Mouse (Mus musculus) stomach, embryonic 16.5 days (tissue): ENCODE measurements around the gene Myo19. TPM values are rescaled to one million over a fixed set of nuclear protein-coding genes. Genes with fewer than 3 reads are reported as not detected.

Source experiments
- ATAC-seq: fragments of 200-750 bp; cut with Nextera tagmentation; 2 replicates; pipeline ENCODE4 v1.8.0; 2017; ENCODE audit warnings: moderate number of reproducible peaks, moderate TSS enrichment; ENCODE audit not compliant: insufficient read depth, low FRiP score
- H3K27ac ChIP-seq: fragments of 300-500 bp; sonication (generic); 2 replicates; pipeline ENCODE4 v1.5.1; 2014; ENCODE audit warnings: low read length
- H3K27me3 ChIP-seq: fragments of 300-500 bp; sonication (generic); 2 replicates; pipeline ENCODE4 v1.6.1; 2014; ENCODE audit warnings: low read length, control low read depth, mixed read lengths; ENCODE audit not compliant: control insufficient read depth, insufficient read depth
- H3K36me3 ChIP-seq: fragments of 300-500 bp; sonication (generic); 2 replicates; pipeline ENCODE4 v1.6.1; 2014; ENCODE audit warnings: low read length; ENCODE audit not compliant: control insufficient read depth, insufficient read depth
- H3K4me1 ChIP-seq: fragments of 300-500 bp; sonication (generic); 2 replicates; pipeline ENCODE4 v1.6.1; 2014; ENCODE audit warnings: low read length, control low read depth, mixed read lengths; ENCODE audit not compliant: control insufficient read depth, insufficient read depth
- H3K4me2 ChIP-seq: fragments of 300-500 bp; sonication (generic); 2 replicates; pipeline ENCODE4 v1.6.1; 2014; ENCODE audit warnings: low read depth, low read length, mixed read lengths
- H3K4me3 ChIP-seq: fragments of 300-500 bp; sonication (generic); replicated peaks from 2 replicates; pipeline ENCODE4 v1.5.1; 2014; ENCODE audit warnings: mild to moderate bottlenecking, low read length
- H3K9ac ChIP-seq: fragments of 300-500 bp; sonication (generic); 2 replicates; pipeline ENCODE4 v1.6.1; 2014; ENCODE audit warnings: low read length
- H3K9me3 ChIP-seq: fragments of 300-500 bp; sonication (generic); replicated peaks from 2 replicates; pipeline ENCODE4 v1.6.1; 2016; ENCODE audit warnings: low read length, control low read depth; ENCODE audit not compliant: control insufficient read depth
- WGBS: fragments of 180-500 bp; shearing (Covaris S2); extraction: QIAGEN DNeasy Blood & Tissue Kit; methylation state at CpG from one replicate; pipeline ENCODE4 v1.1.7; 2014; 5-methylcytosine and 5-hydroxymethylcytosine counted together
- polyA plus RNA-seq: library from polyadenylated mRNA; unstranded; fragments of >200 nt; fragmentation: Nextera tagmentation; extraction: Ambion mirVana; gene quantifications from 2 replicates; pipeline ENCODE4 v1.2.1, GENCODE M21; 2015

Myo19 gene
- polyA plus RNA-seq, 1 experiment from 2014 or later = 7.7 TPM

DNA sequence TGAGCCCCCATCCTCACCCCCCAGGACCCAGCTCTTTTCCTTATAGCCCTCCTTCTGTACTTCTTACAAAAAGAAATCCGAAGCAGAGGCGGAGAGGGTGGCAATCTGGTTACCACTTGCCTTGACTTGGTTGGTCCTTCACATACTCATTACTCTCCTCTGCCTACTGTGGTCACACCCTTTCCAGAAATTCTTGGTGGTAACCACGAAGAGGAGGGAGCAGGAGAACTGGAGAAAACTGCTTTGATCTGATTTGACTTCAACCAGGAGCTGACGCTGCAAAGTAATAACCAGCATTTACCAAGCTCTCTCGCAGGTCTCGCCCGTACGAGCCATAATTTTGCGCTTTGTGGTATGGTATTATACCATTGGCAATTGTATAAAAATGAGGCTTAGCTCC, 1.0 kb downstream of the Myo19 start:
- Histone ChIP-seq H3K4me2 (peak overlapping the region; percentile 97), H3K4me3 (peak overlapping the region; percentile 92), H3K27ac (peak overlapping the region; percentile 96), H3K9me3 (no peaks in the 10 kb centered on the region), H3K36me3 (no peaks in the 10 kb centered on the region), H3K9ac (peak overlapping the region; percentile 89), H3K4me1 (peaks cover 9% of the 10 kb centered on the region), H3K27me3 (no peaks in the 10 kb centered on the region)
- ATAC-seq = no peak
- 46% methylated on average over 9 of the region's 9 CpGs for WGBS

DNA sequence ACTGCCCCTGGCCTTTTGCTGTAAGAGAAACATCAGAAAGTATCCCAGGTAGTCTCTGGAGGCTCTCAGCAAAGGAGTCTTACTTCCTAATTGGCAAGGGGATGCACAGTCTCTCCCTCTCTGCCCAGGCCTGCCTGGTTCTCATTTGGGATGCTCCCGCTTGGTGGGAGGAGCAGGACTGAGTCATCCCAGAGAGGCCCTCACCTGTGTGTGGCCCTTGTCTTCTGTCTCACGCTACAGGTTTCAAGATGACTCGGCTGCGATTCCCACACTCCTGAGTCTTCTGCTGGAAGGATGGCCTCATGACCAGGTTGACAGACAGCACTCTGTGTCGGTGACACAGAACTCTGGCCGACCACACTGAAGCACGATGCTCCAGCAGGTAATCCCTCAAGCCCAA, 2.4 kb downstream of the Myo19 start:
- H3K4me2 ChIP-seq = no peak overlapping the region
- no peak overlapping the region for H3K4me3 ChIP-seq
- H3K36me3 ChIP-seq = no peaks in the 10 kb centered on the region
- 87% methylated on average over 7 of the region's 7 CpGs for WGBS
- H3K4me1 ChIP-seq = peaks cover 9% of the 10 kb centered on the region
- no peaks in the 10 kb centered on the region for H3K9me3 ChIP-seq
- no peak overlapping the region for H3K9ac ChIP-seq
- H3K27me3 ChIP-seq = no peaks in the 10 kb centered on the region
- H3K27ac ChIP-seq = no peak overlapping the region
- no peak for ATAC-seq

DNA sequence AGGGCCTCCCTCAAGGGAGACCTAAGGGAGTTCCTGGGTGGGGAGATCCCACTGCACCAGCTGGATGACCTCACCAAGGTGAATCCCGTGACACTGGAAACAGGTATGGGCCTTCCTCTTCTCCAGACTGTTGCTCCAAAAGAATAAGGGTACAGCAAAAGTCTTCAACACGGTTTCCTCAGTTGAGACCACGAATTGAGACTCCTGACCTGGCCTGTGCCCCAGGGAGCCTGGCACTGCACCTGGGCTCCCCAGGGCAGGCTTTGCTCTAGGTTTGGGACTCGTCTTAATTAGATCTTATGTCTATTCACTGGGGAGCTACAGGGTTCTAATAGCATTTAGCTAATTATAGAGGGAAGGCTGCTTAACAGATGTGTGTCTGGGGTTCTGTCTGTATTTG, 5.3 kb downstream of the Myo19 start:
- H3K9ac ChIP-seq = no peak overlapping the region
- 0 out of 2 replicates have a peak, but pooled peaks cover 4% of the 10 kb centered on the region for H3K4me1 ChIP-seq
- peaks cover 12% of the 10 kb centered on the region for H3K36me3 ChIP-seq
- no peak overlapping the region for H3K4me2 ChIP-seq
- H3K4me3 ChIP-seq = no peak overlapping the region
- no peaks in the 10 kb centered on the region for H3K27me3 ChIP-seq
- H3K9me3 ChIP-seq = no peaks in the 10 kb centered on the region
- H3K27ac ChIP-seq = no peak overlapping the region
- 80% methylated on average over 4 of the region's 4 CpGs for WGBS
- no peak for ATAC-seq

DNA sequence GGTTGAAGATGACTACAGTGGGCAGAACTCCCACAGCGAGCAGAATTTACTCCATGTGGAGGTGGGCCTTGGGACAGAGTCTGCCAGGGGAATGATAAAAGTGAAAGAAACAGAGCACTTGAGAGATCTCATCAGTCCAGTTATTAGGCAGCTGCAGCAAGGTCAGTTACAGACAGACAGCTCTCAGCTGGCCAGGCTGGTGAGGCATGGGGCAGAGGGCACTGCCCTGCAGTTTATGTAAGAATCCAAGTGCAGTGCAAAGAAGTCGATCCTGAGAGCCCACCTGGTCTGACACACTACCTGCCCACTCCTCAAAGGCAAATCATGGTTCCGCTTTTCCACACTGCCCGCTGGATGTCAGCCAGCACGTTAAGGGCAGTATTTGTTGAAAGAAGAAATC, 6.3 kb downstream of the Myo19 start:
- Histone ChIP-seq H3K27me3 (no peaks in the 10 kb centered on the region), H3K36me3 (peaks cover 12% of the 10 kb centered on the region), H3K9ac (no peak overlapping the region), H3K27ac (no peak overlapping the region), H3K4me3 (no peak overlapping the region), H3K4me2 (no peak overlapping the region), H3K4me1 (0 out of 2 replicates have a peak, but pooled peaks cover 2% of the 10 kb centered on the region), H3K9me3 (no peaks in the 10 kb centered on the region)
- WGBS = 85% methylated on average over 5 of the region's 5 CpGs
- no peak for ATAC-seq

DNA sequence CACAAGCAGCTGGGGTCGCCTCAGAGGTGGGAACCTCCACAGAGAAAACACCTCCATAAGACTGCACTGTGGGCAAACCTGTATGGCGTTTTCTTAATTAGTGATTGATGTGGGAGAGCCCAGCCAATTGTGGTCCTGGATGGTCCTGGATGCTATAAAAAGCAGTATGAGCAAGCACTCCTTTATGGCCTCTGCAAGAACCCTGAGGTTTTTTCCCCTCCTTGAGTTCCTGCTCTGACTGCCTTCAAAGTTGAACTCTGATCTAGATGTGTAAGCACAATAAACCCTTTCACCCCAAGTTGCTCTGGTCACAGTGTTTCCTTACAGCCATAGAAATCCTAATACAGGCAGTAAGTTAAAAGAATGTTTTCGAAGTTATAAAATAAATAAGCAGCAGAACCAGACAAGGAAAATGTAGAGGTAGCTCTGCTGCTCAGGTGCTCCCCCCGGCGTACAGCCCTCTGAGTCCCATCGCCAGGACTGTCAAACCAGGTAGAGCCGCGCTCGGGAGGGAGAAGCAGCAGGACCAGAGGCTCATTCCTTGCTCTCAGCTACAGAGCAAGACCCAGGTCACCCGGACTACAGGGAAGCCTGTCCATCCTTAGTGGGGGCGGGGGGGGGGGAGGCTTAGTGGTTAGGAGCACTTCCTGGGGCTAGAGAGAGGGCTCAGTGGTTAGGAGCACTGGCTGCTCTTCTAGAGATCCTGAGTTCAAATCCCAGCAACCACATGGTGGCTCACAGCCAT, 7.0 kb downstream of the Myo19 start:
- WGBS = 83% methylated on average over 11 of the region's 11 CpGs
- no peak overlapping the region for H3K9ac ChIP-seq
- no peak overlapping the region for H3K4me2 ChIP-seq
- no peak overlapping the region for H3K4me3 ChIP-seq
- no peak overlapping the region for H3K27ac ChIP-seq
- H3K36me3 ChIP-seq = peaks cover 12% of the 10 kb centered on the region
- no peaks in the 10 kb centered on the region for H3K27me3 ChIP-seq
- H3K9me3 ChIP-seq = no peaks in the 10 kb centered on the region
- no peak for ATAC-seq
- no peaks in the 10 kb centered on the region for H3K4me1 ChIP-seq

DNA sequence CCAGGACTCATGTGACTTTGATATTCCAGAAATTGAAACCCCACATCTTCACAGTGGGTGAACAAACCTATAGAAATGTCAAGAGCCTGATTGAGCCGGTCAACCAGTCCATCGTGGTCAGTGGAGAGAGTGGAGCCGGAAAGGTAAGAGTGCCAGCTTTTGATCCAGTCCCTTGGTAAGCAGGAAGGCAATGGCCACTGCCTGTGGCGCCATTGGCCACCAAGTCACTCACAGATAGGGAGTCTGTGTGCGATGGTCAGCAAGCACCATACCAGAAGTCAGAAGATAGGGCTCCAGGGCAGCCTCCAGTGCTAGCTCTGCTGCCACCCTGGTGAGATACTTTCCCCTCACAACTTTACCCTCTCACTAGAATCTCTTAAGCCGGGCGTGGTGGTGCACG, 8.1 kb downstream of the Myo19 start:
- WGBS = 96% methylated on average over 8 of the region's 8 CpGs
- no peaks in the 10 kb centered on the region for H3K4me1 ChIP-seq
- H3K9me3 ChIP-seq = no peaks in the 10 kb centered on the region
- peaks cover 12% of the 10 kb centered on the region for H3K36me3 ChIP-seq
- H3K27ac ChIP-seq = no peak overlapping the region
- no peaks in the 10 kb centered on the region for H3K27me3 ChIP-seq
- H3K9ac ChIP-seq = no peak overlapping the region
- no peak overlapping the region for H3K4me3 ChIP-seq
- no peak for ATAC-seq
- H3K4me2 ChIP-seq = no peak overlapping the region

DNA sequence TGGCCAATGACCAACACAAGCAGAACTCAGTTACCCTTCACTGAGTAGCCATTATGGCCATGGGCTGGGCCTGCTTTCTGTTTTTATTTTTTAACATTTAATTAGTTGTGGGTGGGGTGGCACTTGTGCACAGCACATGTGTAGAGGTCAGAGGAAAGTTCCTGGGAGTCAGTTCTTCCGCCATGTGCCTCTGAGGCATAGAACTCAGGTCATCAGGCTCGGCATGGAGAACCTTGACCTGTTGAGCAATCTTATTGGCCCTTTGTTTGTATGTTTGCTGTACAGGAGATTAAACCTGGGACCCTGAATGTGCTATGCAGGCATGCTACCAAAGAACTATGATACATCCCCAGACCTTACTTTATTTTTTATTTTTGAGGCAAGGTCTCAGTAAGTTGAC, 9.5 kb downstream of the Myo19 start:
- ATAC-seq = no peak
- Histone ChIP-seq H3K27me3 (no peaks in the 10 kb centered on the region), H3K4me2 (no peak overlapping the region), H3K36me3 (peaks cover 12% of the 10 kb centered on the region), H3K27ac (no peak overlapping the region), H3K4me3 (no peak overlapping the region), H3K9me3 (no peaks in the 10 kb centered on the region), H3K4me1 (no peaks in the 10 kb centered on the region), H3K9ac (no peak overlapping the region)
- 86% methylated on average over 2 of the region's 2 CpGs for WGBS

DNA sequence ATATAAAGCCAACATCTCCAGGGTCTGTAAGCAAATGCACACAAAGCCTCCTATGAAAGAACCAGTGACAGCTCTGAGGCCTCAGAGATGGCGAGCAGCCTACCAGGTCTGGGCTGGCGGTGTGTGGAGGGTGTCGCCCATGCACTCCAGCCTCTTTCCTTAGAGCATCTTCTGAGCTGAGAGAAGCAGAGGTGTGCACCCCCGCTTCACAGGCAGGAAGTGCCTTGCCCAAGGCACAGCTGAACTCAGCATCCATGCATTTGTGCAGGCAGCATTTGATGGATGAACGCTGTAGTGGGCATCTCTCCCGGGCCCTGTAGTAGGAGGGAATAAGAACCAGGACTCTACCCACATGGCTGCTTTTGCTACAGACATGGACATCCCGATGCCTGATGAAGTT, 11.8 kb downstream of the Myo19 start:
- 91% methylated on average over 7 of the region's 7 CpGs for WGBS

DNA sequence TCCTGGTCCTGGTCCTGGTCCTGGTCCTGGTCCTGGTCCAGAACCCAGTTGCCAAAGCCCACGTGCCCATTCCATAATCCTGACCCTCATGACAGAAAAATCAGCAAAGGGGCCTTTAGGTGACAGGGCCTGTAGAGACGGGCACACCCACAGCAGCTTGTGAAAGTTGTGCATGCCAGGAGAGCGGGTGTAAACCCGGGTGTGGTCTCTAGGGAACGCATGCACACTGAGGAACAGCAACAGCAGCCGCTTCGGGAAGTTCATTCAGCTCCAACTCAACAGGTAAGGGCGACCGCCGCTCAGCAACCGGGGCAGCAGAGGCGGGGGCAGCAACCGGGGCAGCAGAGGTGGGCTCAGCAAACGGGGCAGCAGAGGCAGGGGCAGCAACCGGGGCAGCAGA, 13.2 kb downstream of the Myo19 start:
- Histone ChIP-seq H3K27me3 (no peaks in the 10 kb centered on the region), H3K9ac (no peak overlapping the region), H3K9me3 (no peaks in the 10 kb centered on the region), H3K27ac (no peak overlapping the region), H3K36me3 (peaks cover 15% of the 10 kb centered on the region), H3K4me2 (no peak overlapping the region), H3K4me1 (no peaks in the 10 kb centered on the region), H3K4me3 (no peak overlapping the region)
- no peak for ATAC-seq
- 85% methylated on average over 15 of the region's 15 CpGs for WGBS

More for the DNA sequence above, 11.8 kb downstream of the Myo19 start:
- Histone ChIP-seq H3K27me3 (no peaks in the 10 kb centered on the region), H3K9ac (no peak overlapping the region), H3K4me1 (no peaks in the 10 kb centered on the region), H3K4me2 (no peak overlapping the region), H3K27ac (no peak overlapping the region), H3K9me3 (no peaks in the 10 kb centered on the region), H3K36me3 (peaks cover 15% of the 10 kb centered on the region), H3K4me3 (no peak overlapping the region)
- no peak for ATAC-seq
